9 mouse cellular contexts compared by ENCODE assay signal in genomic region chr10:78028129-78028528, GRCm38 (mm10). TPM values are rescaled to one million over a fixed set of nuclear protein-coding genes. Genes with fewer than 3 reads are reported as not detected.
DNase-seq lines count a peak whose midpoint lies in the region; ATAC-seq and TF ChIP-seq lines count a peak whose summit lies in the region.
"Had no signal": no experiment of that assay in that cellular context is flagged by ENCODE, and none has a peak within 500 bp of the region (broad histone marks: within the 10 kb centered on the region; RNA-seq: fewer than 3 reads in every experiment).

No protein-coding gene starts in this region.

- H3K27me3 ChIP-seq in forebrain, postnatal 0 days (ENCODE audit: insufficient read depth, low read length), result no peaks in the 10 kb centered on the region
- 0 out of 2 replicates have a peak, but pooled peaks cover 5% of the 10 kb centered on the region for H3K27me3 ChIP-seq in hindbrain, embryonic 13.5 days
- H3K27me3 ChIP-seq: limb, embryonic 15.5 days had no signal

- TF ChIP-seq CTCF in forebrain, postnatal 0 days (IDR thresholded peaks at IDR 0.05; ENCODE audit: low read depth), result peak; percentile 95

- 4% methylated on average over 5 of the region's 5 CpGs for WGBS in forebrain, postnatal 0 days
- 4% methylated on average over 5 of the region's 5 CpGs for WGBS in hindbrain, embryonic 13.5 days

- H3K9me3 ChIP-seq in forebrain, postnatal 0 days (ENCODE audit: low read length), result no peaks in the 10 kb centered on the region
- no peaks in the 10 kb centered on the region for H3K9me3 ChIP-seq in hindbrain, embryonic 13.5 days
- H3K9me3 ChIP-seq: limb, embryonic 15.5 days had no signal

- DNase-seq in NIH3T3 (ENCODE audit: low read depth), result peak; percentile 93
- peak; percentile 71 for DNase-seq in cerebellum, adult 8-10 months
- DNase-seq in forebrain, postnatal 0 days, result peak; percentile 88
- peak; percentile 43 to 67 for DNase-seq in layer of hippocampus, postnatal 36 days
- DNase-seq in mesoderm, embryonic 11.5 days (ENCODE audit: low read depth, low spot score), result peak; percentile 88
- DNase-seq in right cerebral cortex, postnatal 14 days, result peak; percentile 74
- peak; percentile 79 for DNase-seq in urinary bladder, postnatal 14 days (ENCODE audit: low spot score)

- H3K4me3 ChIP-seq in forebrain, postnatal 0 days (ENCODE audit: low read depth, low read length), result no peak overlapping the region
- H3K4me3 ChIP-seq in hindbrain, embryonic 13.5 days, result no peak overlapping the region
- H3K4me3 ChIP-seq: limb, embryonic 15.5 days had no signal

- no peak overlapping the region for H3K27ac ChIP-seq in forebrain, postnatal 0 days (ENCODE audit: low read depth, low read length)
- no peak overlapping the region for H3K27ac ChIP-seq in hindbrain, embryonic 13.5 days
- H3K27ac ChIP-seq: limb, embryonic 15.5 days had no signal

- no peaks in the 10 kb centered on the region for H3K36me3 ChIP-seq in forebrain, postnatal 0 days (ENCODE audit: insufficient read depth)
- H3K36me3 ChIP-seq in hindbrain, embryonic 13.5 days, result no peaks in the 10 kb centered on the region
- H3K36me3 ChIP-seq: limb, embryonic 15.5 days had no signal

- H3K4me2 ChIP-seq in forebrain, postnatal 0 days (ENCODE audit: low read depth), result no peak overlapping the region
- no peak overlapping the region for H3K4me2 ChIP-seq in hindbrain, embryonic 13.5 days
- H3K4me2 ChIP-seq: limb, embryonic 15.5 days had no signal

- peak; percentile 76 for ATAC-seq in forebrain, postnatal 0 days
- peak; percentile 78 for ATAC-seq in hindbrain, embryonic 13.5 days (ENCODE audit: low FRiP score)

- H3K4me1 ChIP-seq in forebrain, postnatal 0 days (ENCODE audit: insufficient read depth), result no peaks in the 10 kb centered on the region
- H3K4me1 ChIP-seq in hindbrain, embryonic 13.5 days (replicated peaks), result no peaks in the 10 kb centered on the region
- H3K4me1 ChIP-seq: limb, embryonic 15.5 days had no signal

- H3K9ac ChIP-seq in forebrain, postnatal 0 days, result no peak overlapping the region
- H3K9ac ChIP-seq in hindbrain, embryonic 13.5 days, result no peak overlapping the region
- H3K9ac ChIP-seq: limb, embryonic 15.5 days had no signal

RNA-seq across cellular contexts. Expression of gene Dnmt3l, which starts 13.6 kb away (rescaled TPM):
- total RNA-seq in forebrain, postnatal 0 days (2014; rRNA removed), result not detected in 2 replicates
- polyA plus RNA-seq in forebrain, postnatal 0 days (2015; fragmentation: Nextera tagmentation; extraction: Ambion mirVana), result not detected in 2 replicates
- polyA plus RNA-seq in hindbrain, embryonic 13.5 days (2015; fragmentation: Nextera tagmentation; extraction: Ambion mirVana), result not detected in 2 replicates
- total RNA-seq in layer of hippocampus, postnatal 36 days (2021), result under 1 TPM in 1 of 2 experiments, not detected in 1; 0.65 TPM

RNA-seq across cellular contexts. Expression of gene Aire, which starts 15.3 kb away (rescaled TPM):
- 0.15 TPM in 1 of 2 replicates, not detected in the other for total RNA-seq in forebrain, postnatal 0 days (2014; rRNA removed)
- 0.14 and 0.29 TPM in 2 replicates for polyA plus RNA-seq in forebrain, postnatal 0 days (2015; fragmentation: Nextera tagmentation; extraction: Ambion mirVana)
- polyA plus RNA-seq in hindbrain, embryonic 13.5 days (2015; fragmentation: Nextera tagmentation; extraction: Ambion mirVana), result 0.10 TPM in 1 of 2 replicates, not detected in the other
- under 1 TPM; 0.28 to 0.77 TPM for total RNA-seq in layer of hippocampus, postnatal 36 days (2021)

RNA-seq across cellular contexts. Expression of gene Pfkl, which starts 18.2 kb away (rescaled TPM):
- total RNA-seq in forebrain, postnatal 0 days (2014; rRNA removed), result 85.6 and 112 TPM in 2 replicates
- polyA plus RNA-seq in forebrain, postnatal 0 days (2015; fragmentation: Nextera tagmentation; extraction: Ambion mirVana), result 57.3 and 72.9 TPM in 2 replicates
- 106 and 107 TPM in 2 replicates for polyA plus RNA-seq in hindbrain, embryonic 13.5 days (2015; fragmentation: Nextera tagmentation; extraction: Ambion mirVana)
- 100 to 1,000 TPM; 201 to 209 TPM for total RNA-seq in layer of hippocampus, postnatal 36 days (2021)

RNA-seq across cellular contexts. Expression of gene Icosl, which starts 41.0 kb away (rescaled TPM):
- 1.9 and 2.0 TPM in 2 replicates for total RNA-seq in forebrain, postnatal 0 days (2014; rRNA removed)
- polyA plus RNA-seq in forebrain, postnatal 0 days (2015; fragmentation: Nextera tagmentation; extraction: Ambion mirVana), result 0.75 and 0.91 TPM in 2 replicates
- polyA plus RNA-seq in hindbrain, embryonic 13.5 days (2015; fragmentation: Nextera tagmentation; extraction: Ambion mirVana), result 0.56 and 0.61 TPM in 2 replicates
- 1 to 10 TPM; 8.0 to 8.4 TPM for total RNA-seq in layer of hippocampus, postnatal 36 days (2021)

RNA-seq across cellular contexts. Expression of gene 1810043G02Rik, which starts 49.8 kb away (rescaled TPM):
- total RNA-seq in forebrain, postnatal 0 days (2014; rRNA removed), result 46.5 and 50.4 TPM in 2 replicates
- polyA plus RNA-seq in forebrain, postnatal 0 days (2015; fragmentation: Nextera tagmentation; extraction: Ambion mirVana), result 54.5 and 56.8 TPM in 2 replicates
- polyA plus RNA-seq in hindbrain, embryonic 13.5 days (2015; fragmentation: Nextera tagmentation; extraction: Ambion mirVana), result 38.1 and 40.5 TPM in 2 replicates
- total RNA-seq in layer of hippocampus, postnatal 36 days (2021), result 10 to 100 TPM; 34.6 to 37.4 TPM
